Mouse (Mus musculus): ENCODE results near the gene Cabp4.
"Not testable (repeated sequence)": the region's sequence is repeated elsewhere in the genome, so short reads cannot be mapped to it uniquely, and the experiment has no call there.

Gene Cabp4

GRCm38 (mm10) chr19:4125268-4125667 is 18.6 kb downstream of the Cabp4 start:
- DNase-seq (ENCODE audit: low read depth, low spot score) = not testable (repeated sequence)

DNA sequence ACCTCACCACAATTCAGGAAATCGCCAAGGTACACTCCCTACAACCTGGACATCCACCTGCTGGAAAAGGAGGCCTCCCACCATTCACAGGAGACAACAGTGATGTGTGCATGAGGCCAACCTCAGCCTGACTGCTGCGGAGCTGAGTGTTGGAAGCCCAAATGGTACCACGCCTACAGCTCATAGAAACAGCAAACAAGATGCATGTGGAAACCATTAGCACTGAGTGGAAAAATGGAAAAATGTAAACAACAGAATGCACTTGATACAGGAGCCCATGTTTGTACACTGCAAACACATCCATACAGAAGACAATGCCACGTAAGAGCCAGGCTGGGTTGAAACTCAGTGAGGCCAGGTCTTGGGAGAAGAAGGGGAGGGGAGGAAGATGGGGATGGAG is 19.4 kb downstream of the Cabp4 start:
- no peak for DNase-seq (ENCODE audit: low read depth, low spot score)

DNA sequence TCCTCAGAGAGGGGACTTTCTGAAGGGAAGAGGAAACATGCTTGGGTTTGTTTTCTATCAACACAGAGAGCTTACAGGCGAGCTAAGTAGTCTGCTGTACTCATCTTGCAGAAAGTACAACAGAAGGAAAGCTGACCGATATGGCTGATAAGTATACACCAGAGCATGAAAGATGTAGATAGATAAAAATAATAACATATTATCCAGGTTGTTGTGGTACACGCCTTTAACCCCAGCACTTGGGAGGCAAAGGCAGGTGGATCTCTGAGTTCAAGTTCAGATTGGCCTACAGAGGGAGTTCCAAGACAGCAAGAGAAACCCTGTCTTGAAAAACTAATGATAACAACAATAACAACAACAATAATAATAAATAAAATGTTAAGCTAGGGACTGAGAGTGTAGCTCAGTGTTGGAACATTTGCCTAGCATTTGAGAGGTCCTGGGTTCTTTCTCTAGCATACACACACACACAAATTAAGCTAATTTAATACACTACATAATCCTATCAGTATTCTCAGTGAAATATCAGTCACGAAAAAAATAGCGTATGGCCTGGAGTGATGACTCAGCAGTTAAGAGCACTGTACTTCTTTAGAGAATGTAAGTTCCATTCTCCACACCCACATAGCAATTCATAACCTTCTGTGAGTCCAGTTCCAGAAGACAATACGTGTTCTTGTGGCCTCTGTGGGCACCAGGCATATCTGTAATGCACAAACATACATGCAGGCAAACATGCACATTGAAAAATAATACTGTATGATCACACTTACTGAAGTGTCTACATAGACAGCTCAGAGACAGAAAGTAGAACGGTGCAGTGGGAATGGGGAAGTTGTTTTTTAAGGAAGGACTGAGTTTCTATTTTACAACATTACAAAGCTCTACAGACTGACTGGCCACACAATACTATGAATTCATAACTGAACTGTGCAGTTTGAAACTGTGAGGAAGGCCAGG is 21.1 kb downstream of the Cabp4 start:
- DNase-seq (ENCODE audit: low read depth, low spot score) = no peak

GRCm38 (mm10) chr19:4121896-4122295 is 21.9 kb downstream of the Cabp4 start:
- DNase-seq (ENCODE audit: low read depth, low spot score) = not testable (repeated sequence)

DNA sequence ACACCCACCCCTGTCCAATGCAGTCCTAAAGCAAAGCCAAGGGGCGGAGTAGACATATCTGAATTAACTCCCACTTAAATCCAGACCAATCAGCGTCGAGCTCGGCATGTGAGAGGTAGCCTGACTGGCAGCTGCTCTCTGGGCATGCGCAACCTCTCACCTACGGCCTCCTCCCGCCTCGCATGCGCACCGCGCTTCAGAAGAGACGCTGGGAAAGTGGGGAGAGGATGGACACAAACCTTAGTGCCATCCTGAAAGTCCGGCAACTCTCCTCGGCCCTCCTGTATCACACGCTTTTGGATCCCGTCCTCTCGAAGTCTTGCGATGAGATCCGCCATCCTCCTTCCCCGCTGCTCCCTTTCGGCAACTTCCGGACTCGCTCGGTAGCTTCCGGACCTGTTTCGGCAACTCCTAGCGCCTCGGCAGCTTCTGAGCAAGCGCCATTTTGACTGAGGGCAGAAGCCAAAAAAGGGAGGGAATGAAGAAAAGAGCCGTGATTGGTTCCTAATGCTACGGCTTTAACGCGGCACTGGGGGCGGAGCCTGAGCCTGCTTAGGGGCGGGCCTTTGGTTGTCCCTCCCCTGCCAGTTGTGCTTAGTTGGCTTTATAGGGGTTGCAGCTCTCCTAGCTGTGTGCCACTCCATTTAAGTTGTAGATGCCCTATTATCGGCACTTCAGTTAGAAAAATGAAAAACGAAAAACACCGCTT is 22.6 kb downstream of the Cabp4 start:
- peak; percentile 96 for DNase-seq (ENCODE audit: low read depth, low spot score)

DNA sequence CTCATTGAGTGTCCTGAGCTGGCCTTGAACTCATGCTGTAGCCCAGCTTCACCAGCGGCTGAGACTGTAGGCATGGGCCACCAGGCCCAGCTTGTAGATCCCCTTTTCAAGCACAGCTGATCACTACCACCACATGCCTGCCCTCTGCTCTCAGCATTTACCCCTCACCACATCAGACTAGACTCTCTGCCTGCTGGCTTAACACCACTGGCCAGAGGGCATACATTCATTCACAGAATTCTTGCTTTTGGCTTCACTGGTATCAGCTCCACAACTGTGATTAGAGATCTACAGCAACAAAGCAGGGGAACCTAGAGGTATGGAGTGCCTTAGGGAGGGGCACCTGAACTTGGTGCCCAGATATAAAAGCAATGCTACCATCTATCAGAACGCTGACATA is 23.3 kb downstream of the Cabp4 start:
- DNase-seq (ENCODE audit: low read depth, low spot score) = no peak

GRCm38 (mm10) chr19:4119716-4120487 is 23.9 kb downstream of the Cabp4 start:
- no peak for DNase-seq (ENCODE audit: low read depth, low spot score)

DNA sequence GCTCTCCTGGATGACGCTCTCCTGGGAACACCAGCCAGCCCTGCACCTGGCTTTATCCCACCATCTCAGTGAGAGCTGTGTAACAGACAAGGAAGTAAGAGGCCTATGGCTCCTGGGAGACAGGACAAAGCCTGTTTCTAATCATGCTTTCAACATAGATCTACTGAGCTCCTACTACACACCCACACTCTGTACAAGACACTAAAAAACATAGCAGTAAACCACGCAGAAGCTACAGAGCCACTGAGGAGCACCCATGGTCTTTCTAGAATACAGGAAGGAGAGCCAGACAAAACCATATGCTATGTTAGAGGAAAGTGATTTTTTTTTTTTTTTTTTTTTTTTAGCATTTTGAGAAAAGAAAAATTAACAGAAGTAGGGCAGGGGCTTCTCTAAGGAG is 25.5 kb downstream of the Cabp4 start:
- no peak for DNase-seq (ENCODE audit: low read depth, low spot score)

GRCm38 (mm10) chr19:4117006-4117405 is 26.8 kb downstream of the Cabp4 start:
- DNase-seq (ENCODE audit: low read depth, low spot score) = no peak

GRCm38 (mm10) chr19:4115816-4116215 is 28.0 kb downstream of the Cabp4 start:
- DNase-seq (ENCODE audit: low read depth, low spot score) = no peak

- no peak for DNase-seq (ENCODE audit: low read depth, low spot score)
Observed at GRCm38 (mm10) chr19:4115144-4115543, 28.7 kb downstream of the Cabp4 start.

DNA sequence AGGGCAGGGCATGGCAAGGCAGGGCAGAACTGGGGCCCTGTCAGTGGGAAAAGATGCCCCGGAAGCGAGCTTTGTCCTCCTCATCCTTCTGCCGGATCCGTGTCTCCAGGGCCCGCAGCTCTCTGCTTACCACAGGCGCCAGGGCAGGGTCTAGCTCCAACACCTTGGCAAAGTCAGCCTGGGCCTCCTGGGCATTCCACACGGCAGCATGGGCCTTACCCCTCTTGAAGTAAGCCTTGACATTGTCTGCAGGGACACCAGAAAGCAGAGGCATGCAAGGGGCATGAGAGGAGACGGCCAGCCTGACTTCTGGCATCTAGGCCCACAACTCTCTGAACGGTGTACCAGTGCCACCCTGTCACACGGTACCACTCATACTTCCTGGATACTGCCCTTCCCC is 29.3 kb downstream of the Cabp4 start:
- no peak for DNase-seq (ENCODE audit: low read depth, low spot score)

DNA sequence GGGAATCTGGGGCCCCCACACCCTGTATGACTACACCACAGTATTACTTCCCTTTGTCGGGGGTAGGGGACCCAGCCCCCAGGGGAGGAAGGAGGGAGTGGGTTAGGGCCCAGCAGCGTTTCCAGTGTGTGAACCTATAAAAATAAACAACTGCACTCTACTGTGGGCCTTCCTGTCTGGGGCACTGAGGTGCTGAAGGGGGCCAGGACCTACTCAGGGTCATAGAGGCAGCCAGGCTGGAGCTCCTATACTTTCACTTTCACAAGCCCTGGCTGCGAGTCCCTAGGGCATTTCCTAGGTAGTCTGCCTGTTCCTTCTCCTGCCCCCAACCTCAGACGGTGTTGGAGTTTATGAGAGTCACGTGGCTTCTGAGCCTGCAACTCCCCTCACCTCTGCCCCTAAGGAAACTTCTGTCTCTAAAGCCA is 30.0 kb downstream of the Cabp4 start:
- DNase-seq (ENCODE audit: low read depth, low spot score) = no peak

DNA sequence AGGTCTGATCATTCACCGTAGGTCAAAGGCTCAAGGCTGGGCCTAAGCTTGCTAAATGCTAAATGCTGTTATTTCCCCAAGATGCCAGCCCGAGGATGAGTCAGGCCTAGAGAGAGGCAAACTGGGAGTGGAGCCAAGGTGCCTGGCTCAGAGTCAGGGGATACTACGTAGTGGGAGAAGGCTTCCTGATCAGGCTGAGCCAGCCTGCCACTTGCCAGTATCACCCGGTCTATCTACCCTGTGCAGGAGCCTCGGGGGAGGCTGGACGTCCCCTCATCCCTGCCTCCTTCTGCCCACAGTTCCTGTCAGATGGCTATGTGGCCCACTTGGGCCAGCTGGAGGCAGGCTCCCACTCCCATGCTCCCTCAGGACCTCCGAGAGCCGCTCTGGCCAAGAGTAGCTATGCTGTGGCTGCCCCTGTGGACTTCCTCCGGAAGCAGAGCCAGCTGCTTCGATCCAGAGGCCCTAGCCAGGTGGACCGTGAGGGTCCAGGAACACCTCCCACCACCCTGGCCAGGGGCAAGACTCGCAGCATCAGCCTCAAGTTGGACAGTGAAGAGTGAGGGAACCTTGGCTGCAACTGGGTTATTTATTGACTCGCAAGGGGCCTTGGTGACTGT is 30.5 kb downstream of the Cabp4 start:
- DNase-seq (ENCODE audit: low read depth, low spot score) = no peak

- DNase-seq (ENCODE audit: low read depth, low spot score) = no peak
Observed at GRCm38 (mm10) chr19:4112063-4112960, 31.5 kb downstream of the Cabp4 start.

GRCm38 (mm10) chr19:4108535-4108934 is 35.3 kb downstream of the Cabp4 start:
- no peak for DNase-seq (ENCODE audit: low read depth, low spot score)

- DNase-seq (ENCODE audit: low read depth, low spot score) = no peak
Observed at GRCm38 (mm10) chr19:4106654-4107053, 37.2 kb downstream of the Cabp4 start.

DNA sequence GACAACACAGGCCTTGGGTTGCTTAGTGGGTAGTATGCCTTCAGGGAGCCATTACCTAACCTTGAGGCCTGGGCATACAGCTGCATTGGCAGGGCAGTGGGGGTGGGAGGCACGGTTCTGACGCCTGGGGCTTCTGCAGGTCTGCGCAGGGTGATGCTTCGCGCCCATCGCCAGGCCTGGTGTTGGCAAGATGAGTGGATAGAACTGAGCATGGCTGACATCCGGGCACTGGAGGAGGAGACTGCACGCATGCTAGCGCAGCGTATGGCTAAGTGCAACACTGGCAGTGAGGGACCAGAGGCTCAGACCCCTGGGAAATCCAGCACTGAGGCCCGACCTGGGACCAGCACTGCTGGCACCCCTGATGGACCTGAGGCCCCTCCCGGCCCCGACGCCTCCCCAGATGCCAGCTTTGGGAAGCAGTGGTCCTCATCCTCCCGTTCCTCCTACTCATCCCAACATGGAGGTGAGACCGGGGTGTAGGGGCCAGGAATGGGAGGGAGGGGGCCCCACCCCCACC is 39.1 kb downstream of the Cabp4 start:
- DNase-seq (ENCODE audit: low read depth, low spot score) = no peak

GRCm38 (mm10) chr19:4103792-4104191 is 40.0 kb downstream of the Cabp4 start:
- no peak for DNase-seq (ENCODE audit: low read depth, low spot score)

DNA sequence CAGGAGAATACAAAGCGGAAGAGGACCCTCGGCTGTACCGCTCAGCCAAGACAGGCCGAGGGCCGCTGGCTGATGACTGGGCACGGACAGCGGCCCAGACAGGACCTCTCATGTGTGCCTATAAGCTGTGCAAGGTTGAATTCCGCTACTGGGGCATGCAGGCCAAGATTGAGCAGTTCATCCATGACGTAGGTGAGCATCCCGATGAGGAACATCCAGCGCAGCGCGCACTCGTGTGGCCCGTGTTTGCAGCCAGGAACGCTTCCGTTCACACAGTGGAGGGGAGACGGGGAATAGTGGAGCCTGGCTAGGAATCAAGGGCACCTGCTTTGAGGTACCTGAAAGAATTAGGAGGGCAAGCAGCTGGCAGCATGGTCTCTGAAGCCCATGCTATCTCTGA is 40.5 kb downstream of the Cabp4 start:
- DNase-seq (ENCODE audit: low read depth, low spot score) = no peak

Data from embryo, embryonic 11.5 days (tissue).